Mouse (Mus musculus): Measurements from ENCODE around the gene Cd3eap.

- TF ChIP-seq POLR2A (IDR thresholded peaks at IDR 0.05; ENCODE audit: extremely low read depth, insufficient read depth, low read length) (no peak), CTCF (IDR thresholded peaks at IDR 0.05; ENCODE audit: extremely low read depth, insufficient read depth, low read length) (no peak)
These were observed 3.0 kb downstream of the Cd3eap start for GRCm38 (mm10) chr7:19356311-19356710.
